Mouse (Mus musculus) central nervous system, embryonic 11.5 days (tissue): ENCODE results near the gene Nek3. TPM values are rescaled to one million over a fixed set of nuclear protein-coding genes. Genes with fewer than 3 reads are reported as not detected.

Experiments used
- polyA plus RNA-seq: library from polyadenylated mRNA; depleted of rRNA; stranded (reverse); fragments of >200 nt; gene quantifications from 2 replicates; pipeline ENCODE4 v1.2.3, GENCODE M21; 2012; rRNA removed

Nek3 gene
- 8.6 and 10.6 TPM in 2 replicates for polyA plus RNA-seq

GRCm38 (mm10) chr8:22166080-22166603 is at the start of gene Nek3:
TSS of gene Nek3 (minus strand) at chr8:22166435.

GRCm38 (mm10) chr8:22192660-22193431 is 26.6 kb upstream of the Nek3 start, which contains the start of gene Vps36:
TSS of gene Vps36 (plus strand) at chr8:22192809.

GRCm38 (mm10) chr8:22185431-22186397 is 19.5 kb upstream of the Nek3 start, which contains the start of gene Ckap2:
TSS of gene Ckap2 (minus strand) at chr8:22185819.

GRCm38 (mm10) chr8:22124220-22125152 is 41.7 kb downstream of the Nek3 start, which contains the start of gene Nek5:
TSS of gene Nek5 (minus strand) at chr8:22125053.

Other genes with a start within 250 kb of the Nek3 start
- not detected in 2 replicates for gene Defb15, start 233.7 kb downstream of the Nek3 start, polyA plus RNA-seq
- not detected in 2 replicates for gene Defb35, start 228.1 kb downstream of the Nek3 start, polyA plus RNA-seq
- not detected in 2 replicates for gene Defb13, start 219.7 kb downstream of the Nek3 start, polyA plus RNA-seq
- not detected in 2 replicates for gene Fam90a1a, start 207.7 kb downstream of the Nek3 start, polyA plus RNA-seq
- gene Ccdc70, start 196.7 kb downstream of the Nek3 start, polyA plus RNA-seq = not detected in 2 replicates
- 2.7 and 3.7 TPM in 2 replicates for gene Atp7b, start 106.1 kb downstream of the Nek3 start, polyA plus RNA-seq
- 9.4 and 17.1 TPM in 2 replicates for gene Alg11, start 105.7 kb downstream of the Nek3 start, polyA plus RNA-seq
- gene Nek5, start 41.4 kb downstream of the Nek3 start, polyA plus RNA-seq = 0.09 and 0.14 TPM in 2 replicates
- 58.7 and 84.6 TPM in 2 replicates for gene Ckap2, start 19.4 kb upstream of the Nek3 start, polyA plus RNA-seq
- 29.3 and 29.9 TPM in 2 replicates for gene Vps36, start 26.4 kb upstream of the Nek3 start, polyA plus RNA-seq
- gene Thsd1, start 60.9 kb upstream of the Nek3 start, polyA plus RNA-seq = 5.8 and 8.0 TPM in 2 replicates
- gene Tpte, start 117.0 kb upstream of the Nek3 start, polyA plus RNA-seq = not detected in 2 replicates
- 7.4 and 9.0 TPM in 2 replicates for gene Slc25a15, start 232.2 kb upstream of the Nek3 start, polyA plus RNA-seq
- 24.3 and 24.7 TPM in 2 replicates for gene Mrps31, start 244.9 kb upstream of the Nek3 start, polyA plus RNA-seq